Mouse (Mus musculus): ENCODE results near the gene Rsrc1.
A peak's percentile ranks its signal among the peaks of the same experiment; 100 is the strongest.

The Rsrc1 gene

GRCm38 (mm10) chr3:67267448-67267847 lies 286.3 kb downstream of the Rsrc1 start:
- no peak for DNase-seq (ENCODE audit: extremely low read depth, low read depth, low spot score)

DNA sequence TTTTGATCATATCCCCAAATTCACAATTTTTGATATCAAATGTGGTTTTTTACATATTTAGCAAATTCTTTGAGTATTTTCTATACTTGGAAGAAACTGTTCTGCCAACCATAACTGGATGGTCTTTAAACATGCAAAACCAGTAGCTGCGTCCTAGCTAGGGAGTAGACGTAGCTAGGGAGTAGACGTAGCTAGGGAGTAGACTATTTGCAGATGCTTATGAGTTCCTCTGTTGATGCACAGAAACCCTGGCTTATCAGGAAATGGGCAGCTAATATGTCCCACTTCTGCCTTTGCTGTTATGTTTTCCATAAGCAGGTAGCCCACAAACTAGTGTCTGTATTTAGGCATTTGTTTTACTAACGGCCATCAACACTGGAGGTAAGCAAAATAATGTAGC lies 298.6 kb downstream of the Rsrc1 start:
- DNase-seq (ENCODE audit: extremely low read depth, low read depth, low spot score) = no peak

GRCm38 (mm10) chr3:67280247-67280646 lies 299.1 kb downstream of the Rsrc1 start:
- no peak for DNase-seq (ENCODE audit: extremely low read depth, low read depth, low spot score)

GRCm38 (mm10) chr3:67284039-67284438 lies 302.8 kb downstream of the Rsrc1 start:
- peak; percentile 7 for DNase-seq (ENCODE audit: extremely low read depth, low read depth, low spot score)

- DNase-seq (ENCODE audit: extremely low read depth, low read depth, low spot score) = no peak
Observed at GRCm38 (mm10) chr3:67284848-67285247, 303.7 kb downstream of the Rsrc1 start.

GRCm38 (mm10) chr3:67288664-67289063 lies 307.5 kb downstream of the Rsrc1 start:
- DNase-seq (ENCODE audit: extremely low read depth, low read depth, low spot score) = no peak

DNA sequence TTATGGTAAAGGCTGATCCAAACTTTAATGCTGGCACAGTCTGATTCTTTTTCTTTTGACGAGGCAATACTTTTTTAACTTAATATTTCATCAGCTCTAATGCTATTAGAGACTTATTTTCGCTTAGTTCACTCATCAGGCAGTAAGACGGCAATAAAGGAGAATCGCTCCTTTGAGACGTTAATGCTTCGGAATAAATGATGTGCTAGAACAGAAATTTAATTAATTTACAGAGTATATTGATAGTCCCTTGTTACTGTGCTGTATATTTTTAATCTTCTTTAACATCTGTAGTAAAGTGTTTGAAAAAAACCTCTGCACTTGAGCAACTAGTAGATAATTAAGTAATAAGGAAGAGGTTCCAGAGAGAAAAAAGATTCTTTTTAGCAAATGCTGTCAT lies 308.3 kb downstream of the Rsrc1 start:
- no peak for DNase-seq (ENCODE audit: extremely low read depth, low read depth, low spot score)

- no peak for DNase-seq (ENCODE audit: extremely low read depth, low read depth, low spot score)
Observed at GRCm38 (mm10) chr3:67308725-67309124, 327.5 kb downstream of the Rsrc1 start.

DNA sequence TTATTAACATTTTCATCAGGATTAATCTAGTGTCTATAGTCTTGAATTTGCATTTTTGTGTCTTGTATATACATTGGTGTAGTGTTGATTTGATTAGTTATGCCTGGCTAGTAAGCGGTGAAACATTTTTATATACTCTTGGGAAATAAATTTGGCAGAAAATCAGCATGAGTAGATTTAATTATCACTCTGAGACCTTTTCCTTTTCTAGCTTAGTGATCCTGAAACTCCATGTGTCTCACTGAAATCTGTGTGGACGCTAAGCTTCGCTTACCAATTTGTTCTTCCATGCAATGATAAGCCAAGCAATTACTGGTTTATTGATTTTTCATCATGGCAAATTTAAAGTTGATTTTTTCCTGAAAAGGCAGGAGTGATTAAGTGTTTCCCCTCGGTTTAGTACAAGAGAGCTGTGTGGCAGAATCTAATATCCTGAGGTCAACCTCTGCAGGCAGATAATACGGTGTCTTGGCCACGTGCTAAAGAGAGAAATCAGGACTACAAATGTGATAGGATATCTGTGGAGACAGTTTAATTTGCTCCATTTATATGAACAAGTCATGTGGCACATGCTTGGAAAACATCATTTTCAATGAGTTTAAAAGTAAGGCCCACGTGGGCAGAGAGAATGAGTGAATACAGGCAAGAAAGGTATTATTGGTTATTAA lies 328.6 kb downstream of the Rsrc1 start:
- no peak for DNase-seq (ENCODE audit: extremely low read depth, low read depth, low spot score)

DNA sequence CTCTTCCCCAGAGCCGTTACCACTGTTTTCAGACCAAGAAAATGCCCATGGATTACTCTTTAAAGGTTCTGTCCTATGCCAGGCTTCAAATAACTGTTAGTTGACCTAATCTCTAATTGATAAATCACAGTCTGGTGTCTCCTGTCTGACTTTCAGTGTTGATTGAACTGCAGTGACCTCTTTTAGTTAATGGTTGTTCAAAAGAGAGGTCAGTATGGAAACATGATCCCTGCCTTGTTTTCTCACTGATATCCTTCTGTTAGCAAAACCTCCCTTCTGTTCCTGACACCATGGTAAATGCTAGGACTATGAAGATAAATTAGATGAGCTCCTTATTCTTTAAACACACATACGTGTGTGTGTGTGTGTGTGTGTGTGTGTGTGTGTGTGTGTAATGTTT lies 330.2 kb downstream of the Rsrc1 start:
- no peak for DNase-seq (ENCODE audit: extremely low read depth, low read depth, low spot score)

DNA sequence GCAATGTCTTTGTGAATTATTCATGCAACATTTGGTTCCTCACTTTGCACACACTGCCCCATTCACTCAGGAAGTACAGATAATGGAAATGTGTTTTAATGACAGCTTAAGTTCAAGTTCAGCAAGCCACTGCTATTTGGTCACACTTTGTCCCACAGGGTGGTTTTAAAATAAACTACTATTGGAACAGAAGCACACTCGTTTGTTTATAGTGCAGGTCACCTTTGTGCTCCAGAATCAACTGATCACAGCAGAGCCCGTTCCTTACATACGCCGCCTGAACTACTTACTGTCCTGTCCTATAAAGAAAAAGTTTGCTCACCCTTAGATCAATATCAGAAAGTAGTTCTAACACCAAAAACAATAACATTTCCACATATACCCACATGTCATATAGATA lies 341.2 kb downstream of the Rsrc1 start:
- DNase-seq (ENCODE audit: extremely low read depth, low read depth, low spot score) = no peak

GRCm38 (mm10) chr3:67339558-67339957 lies 358.4 kb downstream of the Rsrc1 start:
- DNase-seq (ENCODE audit: extremely low read depth, low read depth, low spot score) = no peak

DNA sequence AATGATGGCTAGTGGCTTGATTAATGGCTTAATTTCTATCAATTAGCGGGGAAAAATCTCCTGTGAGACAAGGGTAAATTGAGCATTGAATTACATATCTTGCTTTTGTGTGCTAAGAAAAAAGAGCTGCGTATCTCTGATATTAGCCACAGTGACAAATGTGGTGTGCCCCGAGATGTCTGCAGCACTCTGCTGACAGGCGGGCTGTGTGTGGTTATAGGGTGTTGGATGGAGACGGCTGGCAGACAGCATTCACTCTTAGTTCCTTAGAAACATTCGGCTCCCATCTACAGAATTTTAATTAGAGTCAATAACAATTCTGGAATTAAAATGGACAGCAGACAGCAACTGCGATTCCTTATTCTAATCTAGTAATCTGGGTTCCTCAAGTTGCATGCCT lies 359.7 kb downstream of the Rsrc1 start:
- DNase-seq (ENCODE audit: extremely low read depth, low read depth, low spot score) = no peak

GRCm38 (mm10) chr3:67343004-67343662 lies 361.9 kb downstream of the Rsrc1 start:
- DNase-seq (ENCODE audit: extremely low read depth, low read depth, low spot score) = no peak

- no peak for DNase-seq (ENCODE audit: extremely low read depth, low read depth, low spot score)
Observed at GRCm38 (mm10) chr3:67344599-67344998, 363.4 kb downstream of the Rsrc1 start.

GRCm38 (mm10) chr3:67346674-67347073 lies 365.5 kb downstream of the Rsrc1 start:
- no peak for DNase-seq (ENCODE audit: extremely low read depth, low read depth, low spot score)

DNA sequence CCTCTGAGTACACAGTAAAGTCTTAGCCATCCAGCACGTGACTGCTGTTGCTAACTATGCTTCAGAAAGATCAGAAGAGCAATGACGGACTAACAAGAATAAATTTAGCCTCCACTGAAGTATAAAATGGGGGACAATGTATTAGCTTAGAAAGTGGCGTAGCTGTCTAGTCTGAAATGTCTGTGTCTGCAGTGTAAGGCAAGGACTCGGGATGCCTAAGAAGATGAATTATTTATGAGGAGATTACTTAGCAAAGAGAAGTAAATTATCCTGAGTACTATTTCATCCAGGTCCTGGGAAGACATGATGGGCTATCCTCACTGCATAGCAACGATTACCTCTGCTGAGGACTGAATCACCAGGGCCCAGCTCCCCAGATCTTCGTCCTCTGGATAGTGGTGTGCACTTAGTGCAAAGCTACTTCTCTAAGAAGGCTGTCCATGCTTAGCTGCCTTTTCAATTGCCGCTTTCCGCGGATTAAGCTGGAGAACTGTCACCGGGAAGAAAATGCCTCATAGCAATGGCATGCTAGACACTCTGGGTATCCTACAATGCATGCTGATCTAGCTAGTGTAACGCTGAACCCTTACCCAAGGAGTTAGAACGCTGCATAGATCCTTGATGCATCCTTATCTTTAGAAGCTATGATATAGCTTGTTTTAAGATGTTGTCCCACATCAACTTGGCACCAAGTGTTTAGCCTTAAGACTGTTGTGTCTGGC lies 370.4 kb downstream of the Rsrc1 start:
- no peak for DNase-seq (ENCODE audit: extremely low read depth, low read depth, low spot score)

DNA sequence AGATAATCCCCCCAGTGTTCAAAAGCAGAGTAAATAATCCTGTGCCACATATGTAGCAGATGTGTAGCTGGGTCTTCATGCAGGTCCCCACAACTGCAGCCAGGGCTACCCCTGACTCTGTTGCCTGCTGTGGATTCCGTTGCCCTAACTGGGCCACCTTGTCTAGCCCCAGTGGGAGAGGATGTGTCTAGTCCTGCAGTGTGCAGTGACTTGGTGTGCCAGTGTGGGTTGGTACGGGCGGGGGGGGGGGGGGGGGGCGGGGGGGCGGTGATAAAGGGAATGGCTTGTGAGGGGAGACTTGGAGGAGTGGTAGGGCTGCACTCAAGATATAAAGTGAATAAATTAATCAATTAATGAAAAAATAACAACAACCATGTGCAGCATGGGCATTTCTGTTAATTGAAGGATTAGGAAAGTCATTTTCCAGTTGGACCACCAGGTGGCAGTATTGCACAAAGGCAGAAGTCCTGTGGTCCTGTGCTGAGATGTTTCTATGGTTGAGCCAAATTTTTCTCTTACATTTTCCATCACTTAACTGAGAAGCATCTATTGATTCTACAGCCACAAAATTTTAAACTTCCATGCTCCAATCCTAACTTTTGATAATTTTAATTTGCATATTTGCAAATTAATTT lies 371.1 kb downstream of the Rsrc1 start:
- no peak for DNase-seq (ENCODE audit: extremely low read depth, low read depth, low spot score)

DNA sequence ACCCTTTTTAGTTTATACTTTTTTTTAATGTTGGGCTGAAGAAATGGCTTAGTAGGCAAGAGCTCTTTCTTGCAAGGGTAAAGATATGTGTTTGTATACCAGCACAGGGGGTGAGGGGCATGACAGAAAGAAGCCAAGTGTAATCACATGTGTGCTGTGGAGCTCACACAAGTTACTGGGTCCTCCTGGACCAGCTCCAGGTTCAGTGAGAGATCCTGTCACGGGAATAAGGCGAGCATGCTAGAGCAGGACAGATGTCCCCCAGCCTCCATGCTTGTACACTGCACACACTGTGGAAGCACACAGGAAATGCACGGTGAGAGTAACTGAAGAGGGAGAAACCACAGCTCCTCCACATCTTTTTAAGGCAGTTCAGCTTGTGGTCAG lies 371.6 kb downstream of the Rsrc1 start:
- no peak for DNase-seq (ENCODE audit: extremely low read depth, low read depth, low spot score)

DNA sequence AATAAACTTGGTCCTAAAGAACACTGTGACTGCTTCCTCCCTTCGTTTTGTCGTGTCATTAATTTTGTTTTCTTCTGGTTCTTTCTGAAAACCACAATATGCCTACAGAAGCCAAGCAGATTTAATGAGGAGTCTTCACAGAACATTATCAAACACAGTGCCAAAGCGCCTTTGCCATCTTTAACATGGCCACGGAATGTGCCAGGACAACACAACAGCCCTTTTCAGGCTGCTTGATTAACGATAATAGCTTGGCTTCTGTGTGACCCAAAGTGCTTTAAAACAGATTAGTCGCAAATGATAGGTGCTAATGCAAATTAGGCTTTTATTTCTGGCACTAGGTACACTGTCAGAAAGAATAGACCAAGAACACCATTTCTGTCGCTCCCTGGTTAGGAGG lies 377.2 kb downstream of the Rsrc1 start:
- no peak for DNase-seq (ENCODE audit: extremely low read depth, low read depth, low spot score)

GRCm38 (mm10) chr3:67366087-67366892 lies 385.1 kb downstream of the Rsrc1 start:
- DNase-seq (ENCODE audit: extremely low read depth, low read depth, low spot score) = no peak
